Mouse (Mus musculus): ENCODE measurements around the gene Slc44a5.

Gene Slc44a5

GRCm38 (mm10) chr3:154298490-154298889, 325.3 kb downstream of the Slc44a5 start:
- no peak for ATAC-seq (ENCODE audit: low TSS enrichment)

- ATAC-seq (ENCODE audit: low TSS enrichment) = no peak
Measured at GRCm38 (mm10) chr3:154300006-154300405, 326.8 kb downstream of the Slc44a5 start.

DNA sequence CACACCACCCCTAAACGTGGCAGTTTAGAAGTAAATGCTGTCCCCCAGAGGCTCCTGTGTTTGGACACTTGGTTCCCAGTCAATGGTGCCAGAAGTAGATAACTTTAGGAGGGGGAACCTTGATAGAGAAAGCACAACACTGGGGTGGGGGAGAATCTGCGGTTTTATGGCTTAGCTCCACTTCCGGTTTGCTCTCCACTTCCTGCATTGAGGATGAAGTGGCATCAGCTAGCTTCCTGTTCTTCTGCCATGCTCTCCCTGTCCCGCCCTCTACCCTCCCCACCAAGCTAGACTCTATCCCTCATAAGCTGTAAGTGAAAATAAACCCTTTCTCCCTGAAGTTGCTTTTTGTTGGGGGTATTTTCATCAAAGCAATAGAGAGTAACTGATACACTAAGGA, 327.9 kb downstream of the Slc44a5 start:
- ATAC-seq (ENCODE audit: low TSS enrichment) = no peak

- ATAC-seq (ENCODE audit: low TSS enrichment) = no peak
Measured at GRCm38 (mm10) chr3:154305163-154305884, 332.1 kb downstream of the Slc44a5 start.

DNA sequence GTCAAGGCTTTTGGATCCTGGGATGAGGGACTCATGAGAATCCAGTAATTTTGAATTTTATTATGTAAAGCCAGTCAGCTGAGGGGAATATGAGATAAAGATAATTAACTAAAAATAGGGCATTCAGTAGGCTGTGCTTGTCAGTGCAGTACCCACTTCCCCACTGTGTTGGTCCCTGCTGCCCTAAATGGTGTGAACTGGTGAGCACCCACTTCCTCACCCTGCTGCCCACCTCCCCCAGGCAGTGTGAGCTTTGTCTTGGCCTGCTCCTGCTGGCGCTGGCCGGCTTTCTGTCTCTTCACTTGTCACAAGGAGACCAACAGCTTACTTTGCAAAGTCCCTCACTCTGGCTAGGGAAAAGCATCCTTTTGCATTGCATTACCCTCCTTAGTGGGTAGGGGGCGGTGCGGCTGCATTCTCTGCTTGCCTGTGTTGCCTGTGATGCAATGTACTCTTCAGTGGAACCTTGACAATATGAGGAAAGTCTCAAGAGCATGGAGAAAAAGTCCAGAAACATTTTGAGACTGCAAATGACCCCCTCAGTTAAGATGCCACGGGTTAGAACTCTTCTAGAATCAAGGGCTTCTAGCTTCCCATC, 344.5 kb downstream of the Slc44a5 start:
- no peak for ATAC-seq (ENCODE audit: low TSS enrichment)
